Mouse (Mus musculus) thymus, postnatal 25 days (tissue): ENCODE data around the gene Rabgap1l.

Experiments used
- DNase-seq: peaks from one replicate; pipeline ENCODE4 v3.0.0; 2022

Gene Rabgap1l

DNA sequence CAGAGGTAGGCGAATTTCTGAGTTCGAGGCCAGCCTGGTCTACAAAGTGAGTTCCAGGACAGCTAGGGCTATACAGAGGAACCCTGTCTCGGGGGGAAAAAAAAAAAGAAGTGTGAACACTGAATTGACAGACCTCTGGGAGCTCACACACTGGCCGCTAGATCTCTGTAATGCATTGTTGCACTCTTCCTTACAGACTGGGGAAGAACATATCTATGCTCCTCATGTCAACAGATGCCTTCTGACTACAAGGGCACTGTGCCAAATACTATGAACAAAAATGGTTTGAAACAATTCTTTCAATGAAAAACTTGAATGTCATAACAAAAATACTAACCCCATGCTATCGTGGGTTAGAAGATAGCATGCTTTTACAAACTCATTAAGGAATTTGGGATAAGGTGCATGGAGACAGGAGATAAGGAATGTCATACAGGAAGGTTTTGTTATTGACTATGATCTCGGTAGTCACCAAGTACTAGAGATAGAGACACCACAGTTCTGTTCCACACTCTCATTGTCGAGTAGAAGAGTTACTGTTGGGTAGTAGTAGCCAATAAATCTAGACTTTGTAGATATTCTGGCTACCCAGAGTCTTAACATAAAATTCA, 519.8 kb downstream of the Rabgap1l start:
- no peak for DNase-seq

DNA sequence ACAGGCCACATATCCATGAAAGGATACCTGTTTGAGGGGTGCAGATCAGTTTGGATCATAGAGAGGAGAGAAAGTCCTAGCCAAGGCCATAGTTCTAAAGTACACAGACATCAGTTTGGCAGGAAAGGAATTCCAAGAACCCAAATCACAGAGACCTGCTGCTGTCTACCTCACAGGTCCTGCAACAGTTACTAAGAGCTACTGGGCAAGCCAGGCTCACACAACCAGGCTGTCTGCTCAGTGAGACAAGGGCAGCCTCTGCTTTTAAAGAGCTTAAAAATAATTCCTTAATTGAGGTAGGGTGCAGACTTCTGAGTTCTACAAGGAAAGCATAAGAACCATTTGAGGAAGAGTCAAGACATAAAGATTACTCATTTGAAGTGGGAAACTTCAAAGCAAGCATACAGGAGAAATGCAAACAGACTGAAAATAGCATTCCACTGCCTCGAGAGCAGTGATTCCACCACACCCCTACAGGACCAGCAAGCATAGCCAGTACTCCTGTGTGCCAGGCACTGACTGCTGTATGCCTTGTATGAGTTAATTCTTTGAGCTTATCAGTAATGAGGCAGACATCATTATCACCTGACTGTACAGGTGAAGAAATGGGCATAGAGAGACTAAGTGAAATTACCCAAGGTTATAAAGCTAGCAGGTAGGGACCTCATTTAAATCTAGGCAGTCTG, 521.6 kb downstream of the Rabgap1l start:
- DNase-seq, result no peak

DNA sequence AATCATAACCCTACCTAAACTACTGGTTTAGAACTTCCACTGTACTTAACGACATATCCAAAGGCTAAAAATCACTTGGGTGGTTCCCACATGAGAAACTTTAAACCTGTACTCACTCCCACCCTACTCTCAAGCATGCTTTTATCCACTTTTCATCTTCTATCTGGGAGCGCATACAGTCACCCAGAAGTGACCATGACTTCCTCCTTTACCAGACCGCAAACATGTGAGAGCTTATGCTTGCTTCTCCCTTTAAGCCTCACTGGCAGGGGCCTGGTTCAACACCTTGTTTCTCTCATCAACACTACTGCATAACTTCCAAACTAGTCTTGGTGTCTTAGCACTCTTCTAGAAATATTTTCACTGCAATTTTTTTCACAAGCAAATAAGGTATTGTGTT, 524.7 kb downstream of the Rabgap1l start:
- DNase-seq, result no peak

DNA sequence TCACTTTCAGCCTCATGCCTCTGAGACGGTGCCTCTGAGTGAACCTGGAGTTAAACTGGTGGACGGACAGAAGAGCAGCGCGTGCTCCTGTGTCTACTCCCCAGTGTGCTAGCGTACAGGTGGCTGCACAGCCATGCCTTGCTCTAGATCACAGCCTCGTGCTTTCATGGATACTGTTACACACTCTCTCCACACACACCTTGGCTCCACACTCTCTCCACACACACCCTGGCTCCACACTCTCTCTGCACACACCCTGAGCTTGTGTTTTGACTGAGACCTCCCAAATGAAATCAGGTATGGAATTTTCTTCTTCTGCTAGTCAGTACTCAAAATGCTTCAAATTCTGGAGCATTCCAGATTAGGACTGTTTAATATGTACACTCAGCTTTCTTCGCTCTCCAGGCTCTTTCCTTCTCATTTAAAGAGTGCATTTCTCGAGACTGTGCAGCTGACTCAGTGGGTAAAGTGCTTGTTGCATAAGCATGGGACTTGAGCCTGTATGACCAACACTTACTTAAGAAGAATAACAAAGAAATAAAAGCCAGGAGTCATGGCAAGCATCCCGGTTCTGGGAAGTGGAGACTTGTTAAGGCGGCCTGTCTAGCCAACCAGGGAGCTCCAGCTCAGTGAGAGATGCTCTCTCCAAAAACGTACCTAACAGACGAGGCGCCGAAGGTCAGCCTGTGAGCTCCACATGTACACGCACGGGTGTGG, 529.2 kb downstream of the Rabgap1l start:
- no peak for DNase-seq

DNA sequence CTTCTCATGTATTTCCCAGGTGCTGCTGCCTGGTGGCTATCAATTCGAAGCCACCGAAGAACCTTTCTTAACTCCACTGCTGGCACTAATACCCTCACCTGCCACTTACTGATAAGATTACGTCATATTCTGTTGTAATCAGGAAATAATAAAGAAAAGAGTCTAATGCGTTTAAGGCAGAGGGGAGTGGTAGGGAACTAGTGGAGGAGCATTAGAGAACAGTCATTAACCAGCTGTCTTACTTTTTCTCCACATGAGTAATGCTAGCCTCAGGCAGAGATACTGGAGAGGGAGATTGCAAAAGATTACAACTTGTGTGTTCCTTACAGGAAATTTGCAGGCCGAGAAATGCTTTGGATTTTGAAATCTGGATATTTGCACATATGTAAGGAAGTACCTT, 530.0 kb downstream of the Rabgap1l start:
- DNase-seq, result no peak

DNA sequence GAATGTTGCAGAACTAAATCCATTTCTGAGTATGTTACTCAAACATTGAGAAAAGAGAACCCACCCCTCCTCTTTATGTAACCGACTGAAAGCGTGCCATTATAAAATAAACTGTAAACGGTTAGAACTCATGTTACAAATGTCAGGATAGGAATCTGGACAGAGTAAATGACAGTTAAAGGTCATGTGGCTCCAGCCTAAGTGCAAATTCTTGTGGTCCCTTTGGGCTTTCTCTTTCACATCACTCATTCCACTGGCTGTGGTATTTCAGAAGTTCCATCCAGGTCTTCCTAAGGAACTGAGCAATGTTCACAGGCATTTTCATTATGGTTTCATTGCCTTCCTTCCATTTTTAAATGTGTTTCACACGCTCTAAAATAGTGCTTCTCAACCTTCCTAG, 530.6 kb downstream of the Rabgap1l start:
- no peak for DNase-seq

DNA sequence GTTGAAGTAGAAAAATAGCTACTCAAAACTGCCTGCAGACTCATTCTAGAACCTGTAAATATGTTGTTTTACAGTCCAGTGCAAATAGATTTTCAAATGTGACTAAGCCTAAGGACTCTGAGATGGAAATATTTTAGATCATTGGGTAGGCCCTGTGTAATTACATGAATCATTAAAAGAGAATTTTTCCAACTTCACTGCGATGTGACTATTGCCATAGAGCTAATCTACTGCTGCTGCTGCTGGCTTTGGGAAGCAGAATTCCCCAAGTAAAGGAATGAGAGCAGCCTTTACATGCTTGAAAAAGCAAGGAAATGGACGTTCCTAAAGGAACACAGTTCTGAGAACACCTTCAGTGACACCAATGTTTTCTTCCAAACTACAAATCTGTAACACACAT, 531.2 kb downstream of the Rabgap1l start:
- DNase-seq, result no peak

DNA sequence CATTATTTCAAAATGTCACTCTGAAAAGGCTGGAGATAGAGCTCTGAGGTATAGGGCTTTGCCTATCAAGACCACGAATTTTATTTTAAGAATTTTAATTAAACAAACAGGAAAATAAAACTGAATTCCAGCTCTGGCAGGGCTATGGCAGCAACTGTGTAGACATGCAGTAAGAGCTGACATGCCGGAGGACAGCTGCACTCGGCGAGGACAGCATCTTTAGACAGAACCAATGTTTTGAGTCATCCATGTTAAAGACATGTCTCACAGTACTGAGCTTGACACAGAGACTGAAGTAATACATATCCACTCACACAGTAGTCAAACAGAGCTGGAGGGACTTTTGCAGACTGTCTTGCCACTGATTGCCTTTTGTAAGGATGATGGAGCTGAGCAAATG, 532.4 kb downstream of the Rabgap1l start:
- DNase-seq, result no peak

DNA sequence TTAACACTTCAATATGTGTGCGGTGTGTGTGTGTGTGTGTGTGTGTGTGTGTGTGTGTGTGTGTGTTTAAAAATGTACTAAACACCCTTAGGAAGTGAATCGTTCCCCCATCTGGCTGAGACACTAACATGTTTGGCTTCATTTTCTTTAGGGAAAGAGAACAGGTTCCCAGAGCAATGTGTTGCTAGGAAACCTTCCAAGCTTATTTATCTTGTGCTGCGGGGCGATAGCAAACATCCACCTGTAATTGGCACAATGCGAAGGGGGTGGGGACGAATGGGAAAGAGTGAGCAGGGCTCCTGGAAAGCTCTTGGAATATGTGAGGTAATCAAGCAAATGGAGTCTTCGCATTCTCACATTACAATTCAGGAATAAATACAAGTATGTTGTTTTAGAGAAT, 533.1 kb downstream of the Rabgap1l start:
- DNase-seq, result no peak

DNA sequence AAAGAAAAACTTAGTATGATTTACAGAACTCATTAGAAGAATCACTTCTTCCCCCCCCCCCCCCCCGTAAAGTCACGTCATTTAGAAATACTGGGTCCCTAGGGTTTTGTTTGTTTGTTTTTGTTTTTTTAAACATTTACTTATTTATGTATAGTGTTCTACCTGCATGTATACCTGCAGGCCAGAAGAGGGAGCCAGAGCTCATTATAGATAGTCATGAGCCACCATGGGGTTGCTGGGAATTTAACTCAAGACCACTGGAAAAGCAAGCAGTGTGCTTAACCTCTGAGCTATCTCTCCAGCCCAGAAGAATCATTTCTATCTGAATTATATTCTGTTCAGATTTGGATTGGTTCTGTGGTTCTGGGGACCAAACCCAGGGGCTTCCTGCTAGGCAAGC, 539.9 kb downstream of the Rabgap1l start:
- DNase-seq, result no peak

DNA sequence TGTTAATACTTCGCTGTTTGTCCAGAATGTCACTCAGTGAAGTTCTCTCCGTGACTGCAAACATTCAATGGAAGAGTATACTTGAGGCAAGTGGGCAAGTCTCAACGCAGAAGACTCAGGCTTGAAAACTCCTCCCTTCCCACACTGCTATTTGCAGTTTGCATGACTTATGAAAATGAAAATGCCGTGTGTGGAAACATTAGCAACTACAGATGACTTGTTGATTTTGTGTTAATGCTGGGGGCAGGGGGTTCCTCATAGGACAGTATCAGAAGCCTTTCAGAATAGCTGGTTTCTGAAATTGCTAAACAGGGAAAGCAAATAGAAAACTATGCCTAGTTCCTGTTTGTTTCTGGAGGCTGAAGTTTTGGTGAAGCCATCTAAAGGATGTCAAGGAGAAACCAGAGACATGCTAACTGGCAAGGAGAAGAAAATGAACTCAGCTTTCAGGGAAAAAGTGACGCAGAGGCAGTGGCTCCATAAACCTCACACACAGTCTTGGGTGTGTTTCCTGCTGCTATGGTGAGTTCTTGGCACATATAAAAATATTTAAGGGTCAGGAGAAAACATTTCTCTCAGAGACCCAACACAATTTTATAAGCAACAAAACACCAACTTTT, 541.5 kb downstream of the Rabgap1l start:
- no peak for DNase-seq

DNA sequence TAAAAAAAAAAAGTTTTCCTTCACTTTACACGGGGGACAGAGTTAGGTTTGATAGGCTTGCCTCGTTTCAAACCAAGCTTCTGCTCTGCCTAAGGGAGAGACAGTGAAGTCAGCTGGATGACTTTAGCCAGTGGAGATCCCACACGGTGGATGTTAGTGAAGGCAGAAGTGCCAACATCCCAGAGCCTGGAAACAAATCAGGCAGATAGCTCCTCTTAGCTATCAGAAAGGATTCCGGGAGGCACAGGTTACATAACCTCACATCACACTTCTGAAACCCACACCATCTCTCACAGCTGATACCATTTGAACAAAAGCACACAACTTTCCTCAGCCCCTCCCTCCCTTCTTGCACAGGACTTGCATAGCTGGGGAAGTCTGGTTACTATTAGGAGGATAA, 542.2 kb downstream of the Rabgap1l start:
- DNase-seq, result no peak

DNA sequence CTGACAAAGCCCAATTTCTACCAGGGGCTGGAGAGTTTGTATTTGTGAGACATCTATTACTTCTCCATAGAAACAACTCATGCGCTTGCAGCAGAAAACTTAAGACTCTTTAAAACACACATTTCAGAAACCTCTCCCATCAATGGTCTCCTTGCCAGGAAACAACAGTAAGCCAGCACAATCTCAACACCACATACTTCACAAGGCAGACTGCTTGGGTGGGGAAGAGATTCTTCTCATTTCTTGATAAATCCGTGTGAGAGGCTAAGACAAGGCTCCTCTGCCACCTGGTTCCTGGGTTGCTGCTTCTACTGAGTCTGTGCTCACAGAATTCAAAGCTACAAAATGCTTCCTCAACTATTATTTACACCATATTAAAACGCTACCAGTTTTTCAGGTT, 543.2 kb downstream of the Rabgap1l start:
- no peak for DNase-seq

DNA sequence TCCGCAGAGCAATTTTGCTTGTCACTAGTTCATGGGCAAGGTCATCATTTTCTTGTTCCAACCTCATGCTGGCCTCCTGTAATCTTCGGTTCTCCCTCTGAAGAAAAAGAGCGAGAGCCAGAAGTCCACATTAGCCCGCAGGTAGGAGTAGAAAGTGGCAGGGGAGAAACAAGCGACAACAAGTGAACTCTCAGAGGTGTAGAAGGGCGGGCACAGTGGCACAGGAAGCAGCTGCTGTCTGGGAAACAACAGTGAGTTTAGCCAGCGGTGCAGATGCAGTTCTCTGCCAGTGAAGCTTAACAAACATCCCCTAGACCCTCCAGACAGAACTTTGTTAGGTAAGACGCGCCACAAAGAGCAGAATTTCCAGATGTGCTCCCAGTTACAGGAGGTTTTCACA, 545.5 kb downstream of the Rabgap1l start:
- DNase-seq, result peak; percentile 61

DNA sequence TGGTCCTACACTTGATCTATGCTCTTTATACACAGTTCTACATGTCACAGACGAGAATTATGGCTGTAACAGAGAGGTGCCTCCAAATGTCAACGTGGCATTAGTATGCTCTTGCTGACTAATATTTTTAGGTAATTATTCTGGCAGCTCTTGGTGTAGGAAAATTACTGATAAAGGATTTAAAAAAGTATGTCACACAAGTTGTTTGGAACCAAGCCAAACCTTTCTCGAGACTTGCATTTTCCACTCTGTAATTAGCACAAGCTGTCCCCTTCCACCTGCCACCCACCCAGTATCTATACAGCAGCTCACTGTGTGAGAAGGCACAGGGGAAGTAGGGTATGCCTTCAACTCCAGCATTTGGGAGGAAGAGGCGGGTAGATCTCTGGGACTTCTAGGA, 546.2 kb downstream of the Rabgap1l start:
- DNase-seq, result no peak

DNA sequence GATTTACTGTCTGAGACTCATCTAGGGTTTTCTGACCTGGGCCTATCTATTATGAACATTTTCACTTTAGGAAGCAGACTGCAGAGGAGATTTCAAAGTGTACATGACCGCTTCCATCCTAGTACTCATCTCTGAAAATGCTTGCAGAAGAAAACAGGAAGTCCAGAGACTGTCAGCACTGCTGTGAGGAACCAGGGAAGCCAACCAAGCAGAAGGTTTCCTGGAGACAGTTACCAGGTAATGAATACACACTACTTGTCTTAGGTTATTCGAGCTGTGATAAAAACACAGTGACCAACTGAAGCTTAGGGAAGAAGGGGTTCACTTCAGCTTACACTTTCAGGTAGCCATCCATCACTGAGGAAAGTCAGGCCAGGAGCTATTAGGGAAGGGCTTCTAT, 547.1 kb downstream of the Rabgap1l start:
- DNase-seq, result no peak

DNA sequence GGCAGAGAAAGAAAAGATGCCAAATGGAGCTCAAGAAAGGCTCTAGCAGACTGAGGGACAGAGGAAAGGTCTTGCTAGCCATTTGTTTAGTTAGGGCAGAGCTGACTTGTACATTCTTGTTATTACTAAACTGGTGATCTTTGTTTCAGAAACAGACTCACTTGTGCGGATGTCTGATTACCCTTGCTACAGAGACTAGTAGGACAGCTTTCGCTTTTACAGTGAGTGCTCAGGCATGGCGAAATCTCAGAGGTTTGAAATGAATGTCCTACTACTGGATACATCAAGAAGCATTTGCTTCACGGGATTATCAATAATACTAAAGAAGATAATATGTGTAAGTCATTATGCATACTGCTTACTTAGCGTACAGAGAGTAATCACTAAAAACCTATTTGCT, 548.3 kb downstream of the Rabgap1l start:
- DNase-seq, result no peak

DNA sequence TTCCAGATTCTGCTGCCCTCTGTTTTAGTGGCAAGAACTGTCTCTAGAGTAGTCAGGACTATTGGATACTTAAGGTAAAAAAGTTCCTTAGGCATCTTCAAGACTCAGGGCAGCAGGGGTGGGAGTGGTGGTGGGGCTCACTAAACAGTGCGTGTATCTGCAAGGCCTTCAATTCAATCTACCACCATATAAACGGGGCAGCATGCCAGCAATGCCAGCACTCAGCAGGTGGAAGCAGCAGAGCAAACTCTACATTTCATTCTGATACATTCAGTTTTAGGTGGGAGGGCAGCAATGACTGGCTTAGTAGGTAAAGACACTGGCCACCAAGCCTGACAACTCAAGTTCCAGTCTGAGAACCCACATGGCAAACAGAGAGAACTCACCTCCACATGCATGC, 552.9 kb downstream of the Rabgap1l start:
- no peak for DNase-seq

DNA sequence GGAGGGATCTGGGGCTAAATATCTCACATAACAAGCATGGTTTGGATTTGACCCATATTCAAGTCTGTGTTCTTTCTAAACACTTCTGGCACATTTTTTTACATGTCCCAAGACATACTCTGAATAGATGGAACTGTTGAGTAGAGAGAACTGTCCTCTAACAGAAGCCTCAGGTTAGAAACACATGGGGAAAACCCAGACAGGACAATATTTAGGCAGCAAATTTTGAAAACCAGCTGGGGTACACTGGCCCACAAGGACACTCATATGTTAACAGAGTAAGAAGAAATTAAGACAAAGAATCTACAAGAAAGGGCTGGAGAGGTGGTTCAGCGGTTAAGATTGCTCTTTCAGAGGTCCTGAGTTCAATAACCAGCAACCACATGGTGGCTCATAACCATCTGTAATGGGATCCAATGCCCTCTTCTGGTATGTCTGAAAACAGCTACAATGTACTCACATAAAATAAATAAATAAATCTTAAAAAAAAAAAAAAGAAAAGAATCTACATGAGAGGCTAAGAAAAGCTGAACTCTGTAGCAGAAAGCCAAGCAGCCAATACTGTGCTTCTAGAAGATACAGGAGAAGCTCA, 554.1 kb downstream of the Rabgap1l start:
- DNase-seq, result no peak

DNA sequence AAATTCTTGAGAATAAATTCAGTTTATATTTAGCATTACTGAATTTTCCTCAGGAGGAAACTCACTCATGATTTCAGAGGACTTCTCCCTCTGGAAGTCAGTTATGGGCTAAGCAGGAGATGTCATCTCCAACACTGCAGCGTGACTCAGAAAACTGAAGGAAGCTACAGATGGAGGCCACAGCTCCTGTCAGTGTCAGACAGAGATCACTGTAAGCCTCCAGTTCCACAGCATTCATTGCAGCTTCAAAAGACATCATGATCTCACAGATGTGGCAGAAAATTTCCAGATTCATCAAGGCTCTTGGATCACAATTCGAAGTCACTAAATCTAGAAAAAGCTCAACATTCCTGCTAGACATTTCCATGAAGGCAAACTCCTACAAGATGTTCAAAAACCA, 555.0 kb downstream of the Rabgap1l start:
- DNase-seq, result no peak

DNA sequence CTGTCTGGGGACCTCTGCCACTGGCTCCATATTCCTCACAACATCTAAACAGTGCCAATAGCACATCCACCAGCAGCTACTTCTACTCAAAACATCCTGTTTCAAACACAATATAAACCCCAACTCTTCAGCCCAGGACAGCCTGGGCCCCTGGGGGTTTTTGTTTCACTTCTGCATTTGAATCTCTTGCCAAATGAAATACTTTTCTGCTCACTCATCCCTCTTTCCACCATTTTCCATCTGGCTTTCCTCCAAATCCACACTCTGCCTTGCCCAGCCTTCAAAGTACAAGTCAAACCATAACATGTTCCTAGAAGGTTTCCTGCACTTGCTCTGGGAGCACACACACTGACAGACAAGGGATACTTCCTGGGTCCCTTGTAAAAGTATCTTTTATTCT, 559.1 kb downstream of the Rabgap1l start:
- DNase-seq, result no peak

DNA sequence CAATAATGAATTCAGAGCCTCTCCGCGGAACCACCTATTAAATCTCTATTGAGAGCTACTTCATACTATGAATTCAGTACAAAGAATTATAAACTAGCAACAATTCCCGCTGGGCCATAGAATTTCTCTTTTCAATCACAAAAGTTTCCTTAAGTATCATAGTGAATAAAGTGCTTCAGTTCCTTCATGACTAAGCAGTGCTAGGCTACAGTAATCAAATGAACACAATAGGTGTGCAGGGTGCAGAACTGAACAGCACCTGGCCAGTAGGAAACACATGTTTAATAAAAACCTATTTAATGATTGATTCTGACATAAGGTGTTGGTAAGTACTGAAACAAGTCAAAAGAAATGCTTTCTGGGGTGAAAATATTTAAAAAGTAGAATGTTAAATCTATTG, 560.9 kb downstream of the Rabgap1l start:
- no peak for DNase-seq

DNA sequence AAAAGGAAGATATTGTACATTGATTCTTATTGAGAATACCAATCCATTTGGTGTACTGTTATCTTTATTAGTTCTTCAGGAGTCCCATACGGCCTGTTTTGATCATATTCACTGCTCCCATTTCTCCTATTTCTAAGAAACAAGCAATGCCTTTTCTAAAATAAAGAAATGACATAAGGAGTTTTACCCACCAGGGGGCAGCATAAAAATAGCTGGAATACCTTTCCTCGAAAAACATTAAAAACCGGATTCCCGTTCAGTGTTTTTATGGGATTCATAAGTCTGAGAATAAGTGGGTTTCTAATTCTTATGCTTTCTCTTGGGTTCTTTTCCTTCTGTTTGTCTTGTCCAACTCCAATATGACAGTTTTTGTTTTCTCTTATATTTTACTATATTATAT, 562.0 kb downstream of the Rabgap1l start:
- no peak for DNase-seq

DNA sequence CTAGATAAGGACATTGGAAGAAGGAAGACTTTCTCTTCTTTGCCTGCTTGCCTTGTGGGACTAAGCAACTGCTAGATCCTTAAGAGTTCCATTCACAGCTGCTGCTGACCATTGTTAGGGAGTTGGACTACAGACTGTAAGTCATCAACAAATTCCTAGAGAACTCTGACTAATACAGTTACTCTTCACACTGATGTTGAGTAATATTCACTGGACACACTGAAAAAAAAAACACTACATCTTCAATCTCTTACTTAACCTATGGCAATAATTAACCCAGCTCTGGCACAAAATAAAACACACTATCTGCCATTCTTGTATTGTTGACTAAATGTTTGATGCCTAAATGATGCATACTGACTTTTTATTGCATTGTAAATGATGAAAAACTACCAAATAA, 565.2 kb downstream of the Rabgap1l start:
- DNase-seq, result no peak
